Mouse (Mus musculus): ENCODE data around the gene Wdr91. TPM values are rescaled to one million over a fixed set of nuclear protein-coding genes. Genes with fewer than 3 reads are reported as not detected.

The Wdr91 gene
- polyA plus RNA-seq, 1 experiment from 2014 or later, result 17.2 TPM

DNA sequence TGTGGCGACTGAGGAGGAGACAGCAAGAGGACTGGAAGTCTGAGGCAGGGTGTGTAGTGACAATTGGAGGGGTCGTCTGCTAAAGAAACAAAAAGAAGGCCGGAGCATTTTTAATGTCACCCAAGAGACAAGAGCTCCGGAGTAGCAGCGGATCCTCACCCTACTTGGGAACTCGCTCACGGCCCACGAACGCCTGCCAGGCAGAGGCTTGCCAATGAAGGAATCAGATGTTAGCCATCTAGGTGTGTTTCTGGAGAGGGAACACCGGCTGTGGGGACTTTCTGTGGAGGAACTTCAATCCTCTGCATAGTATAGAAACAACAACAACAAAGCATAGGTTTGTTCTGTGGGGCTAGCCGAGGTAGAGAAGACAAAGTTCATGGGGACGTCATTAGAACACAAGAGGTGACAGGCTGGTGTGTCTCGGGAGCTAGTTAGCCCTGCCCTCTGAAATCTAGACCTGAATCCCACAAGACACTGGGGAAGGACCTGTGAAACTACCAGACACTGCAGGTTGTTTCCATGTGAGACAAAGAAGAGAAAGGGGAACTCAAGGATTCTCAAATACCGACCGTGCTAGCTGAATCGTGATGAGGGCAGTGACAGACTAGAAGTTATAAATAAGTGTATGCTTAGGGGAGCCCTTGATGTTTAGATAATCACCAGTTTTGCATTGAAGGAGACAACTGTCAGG, 43.2 kb downstream of the Wdr91 start:
- Histone ChIP-seq H3K9me3 (no peaks in the 10 kb centered on the region), H3K27me3 (no peaks in the 10 kb centered on the region), H3K4me1 (peaks cover 78% of the 10 kb centered on the region), H3K4me3 (no peak overlapping the region), H3K9ac (no peak overlapping the region), H3K36me3 (no peaks in the 10 kb centered on the region), H3K27ac (0 out of 2 replicates have a peak overlapping the region, but pooled peaks have one; percentile 86), H3K4me2 (no peak overlapping the region)
- no peak for ATAC-seq (ENCODE audit: borderline replicate concordance, extremely low read depth, low FRiP score, low TSS enrichment)
- 74% methylated on average over 16 of the region's 16 CpGs for WGBS

DNA sequence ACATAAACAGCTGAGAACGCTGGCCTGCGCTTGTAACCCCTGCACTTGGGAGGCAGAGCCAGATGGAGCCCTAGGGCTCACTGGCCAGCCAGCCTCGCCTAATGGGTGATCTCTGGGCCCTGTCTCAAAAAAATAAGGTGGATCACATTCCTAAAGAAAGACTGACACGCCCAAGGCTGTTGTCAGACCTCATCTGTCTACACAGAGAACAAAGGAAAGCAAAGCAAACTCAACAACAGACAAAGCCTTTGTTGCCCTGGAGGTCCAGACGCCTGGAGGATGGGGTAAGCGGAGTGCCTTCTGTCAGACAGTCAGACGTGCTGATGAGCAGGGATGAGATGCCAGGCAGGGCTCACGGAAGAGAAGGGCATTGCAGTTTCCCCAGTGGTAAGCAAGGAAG, 43.9 kb downstream of the Wdr91 start:
- peak overlapping the region; percentile 86; the same call in 1 of the 2 replicates for H3K27ac ChIP-seq
- H3K4me2 ChIP-seq, result no peak overlapping the region
- ATAC-seq (ENCODE audit: borderline replicate concordance, extremely low read depth, low FRiP score, low TSS enrichment), result no peak
- H3K9ac ChIP-seq, result no peak overlapping the region
- peaks cover 78% of the 10 kb centered on the region for H3K4me1 ChIP-seq
- 61% methylated on average over 8 of the region's 8 CpGs for WGBS
- H3K36me3 ChIP-seq, result no peaks in the 10 kb centered on the region
- H3K4me3 ChIP-seq, result no peak overlapping the region
- H3K9me3 ChIP-seq, result no peaks in the 10 kb centered on the region
- H3K27me3 ChIP-seq, result no peaks in the 10 kb centered on the region

DNA sequence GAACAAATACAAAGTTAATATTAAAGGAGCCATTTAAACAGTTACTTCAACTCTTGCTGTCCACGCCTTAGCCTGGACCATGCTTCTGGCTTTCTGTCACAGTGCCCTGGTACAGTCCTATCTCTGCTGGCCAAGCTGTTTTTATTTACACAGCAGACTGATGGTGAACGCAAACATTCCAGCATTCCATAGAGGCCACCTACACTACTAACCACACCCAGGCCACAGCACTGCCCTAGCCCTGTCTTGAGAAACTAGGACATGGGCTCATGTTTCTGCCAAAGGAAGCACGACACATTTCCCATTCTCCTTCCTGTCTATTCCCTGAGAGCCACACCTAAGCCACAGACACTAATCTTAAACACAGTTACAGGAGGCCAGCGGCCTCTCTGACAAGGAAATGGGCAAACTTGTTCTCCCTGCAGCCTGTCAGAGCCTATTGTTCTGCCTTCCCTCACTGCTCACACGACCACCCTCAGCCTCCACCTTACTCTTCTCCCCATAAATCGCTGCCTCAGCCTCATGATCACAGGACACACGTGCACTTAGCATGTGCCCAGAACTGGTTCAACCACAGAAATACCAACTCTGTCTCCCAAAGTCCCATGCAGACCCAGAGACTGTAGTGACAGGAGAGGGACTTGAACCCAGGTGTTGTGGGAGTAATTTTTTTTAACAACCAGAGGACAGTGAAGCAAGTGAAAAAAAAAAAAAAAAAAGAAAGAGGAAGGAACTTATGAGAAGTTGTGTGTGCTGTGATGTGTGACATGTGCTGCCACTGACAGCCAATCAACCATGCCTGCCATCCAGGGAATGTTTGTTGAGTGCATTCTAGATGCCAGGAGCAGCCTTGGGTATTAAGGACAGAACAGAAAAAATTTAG, 44.7 kb downstream of the Wdr91 start:
- ATAC-seq (ENCODE audit: borderline replicate concordance, extremely low read depth, low FRiP score, low TSS enrichment), result peak; percentile 73
- WGBS, result 30% methylated on average over 7 of the region's 7 CpGs
- H3K36me3 ChIP-seq, result no peaks in the 10 kb centered on the region
- no peak overlapping the region for H3K9ac ChIP-seq
- no peaks in the 10 kb centered on the region for H3K27me3 ChIP-seq
- no peak overlapping the region for H3K4me3 ChIP-seq
- no peak overlapping the region; the same call in 1 of the 2 replicates for H3K4me2 ChIP-seq
- H3K4me1 ChIP-seq, result peaks cover 74% of the 10 kb centered on the region
- H3K9me3 ChIP-seq, result no peaks in the 10 kb centered on the region
- peak overlapping the region; percentile 86 for H3K27ac ChIP-seq

DNA sequence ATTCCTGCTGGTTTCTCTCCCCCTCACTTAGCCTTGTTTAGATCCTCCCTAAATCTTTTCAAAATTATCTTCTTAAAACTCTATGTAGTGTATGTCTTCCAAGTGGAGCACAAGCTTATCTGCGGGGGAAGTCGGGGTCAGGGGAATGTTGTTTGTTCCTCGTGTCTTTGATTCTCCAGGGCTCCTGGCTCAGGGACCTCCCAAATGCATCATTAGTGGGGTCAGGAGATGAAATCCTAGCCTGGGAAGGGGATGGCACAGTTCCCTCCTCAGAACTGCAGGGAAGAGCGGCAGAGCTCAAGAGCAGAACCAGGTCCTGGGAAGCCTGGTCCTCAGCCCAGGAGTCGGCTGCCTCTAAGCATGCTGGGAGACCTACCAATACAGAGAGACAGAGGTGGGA, 45.5 kb downstream of the Wdr91 start:
- H3K9me3 ChIP-seq, result no peaks in the 10 kb centered on the region
- H3K4me3 ChIP-seq, result no peak overlapping the region
- no peaks in the 10 kb centered on the region for H3K36me3 ChIP-seq
- H3K27ac ChIP-seq, result peak overlapping the region; percentile 86
- WGBS, result 20% methylated on average over 5 of the region's 5 CpGs
- H3K4me1 ChIP-seq, result peaks cover 67% of the 10 kb centered on the region
- H3K27me3 ChIP-seq, result no peaks in the 10 kb centered on the region
- no peak overlapping the region for H3K4me2 ChIP-seq
- peak; percentile 21; the same call in 1 of the 2 replicates for ATAC-seq (ENCODE audit: borderline replicate concordance, extremely low read depth, low FRiP score, low TSS enrichment)
- no peak overlapping the region for H3K9ac ChIP-seq

DNA sequence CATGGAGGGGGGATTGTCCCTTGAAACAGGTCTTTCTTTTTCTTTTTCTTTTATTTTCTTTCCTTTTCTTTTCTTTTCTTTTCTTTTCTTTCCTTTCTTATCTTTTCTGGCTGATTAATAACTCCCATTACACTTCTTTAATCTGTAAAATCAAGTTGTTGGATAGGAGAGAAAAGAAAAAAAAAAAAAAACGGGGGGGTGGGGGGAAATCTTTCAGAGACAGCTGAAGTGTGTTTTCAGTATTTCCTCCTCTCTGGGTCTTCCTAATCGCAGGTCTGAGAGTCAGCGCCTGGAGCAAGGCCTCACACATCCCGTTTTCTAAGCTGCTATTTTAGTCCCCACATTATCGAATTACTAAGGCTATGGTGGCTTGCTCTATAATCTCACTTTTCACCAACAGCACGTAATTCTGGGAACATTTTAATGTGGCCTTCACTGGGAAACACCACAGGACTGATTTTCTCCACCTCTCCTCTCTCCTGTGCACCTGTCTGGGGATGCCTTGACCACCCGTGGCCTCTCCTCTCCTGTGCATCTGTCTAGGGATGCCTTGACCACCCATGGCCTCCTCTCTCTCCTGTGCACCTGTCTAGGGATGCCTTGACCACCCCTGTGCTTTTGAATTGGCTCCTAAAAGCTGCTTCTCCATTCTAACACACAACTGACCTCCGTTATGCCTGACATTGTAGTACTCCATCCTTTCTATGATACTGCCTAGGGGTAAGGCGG, 46.7 kb downstream of the Wdr91 start:
- 65% methylated on average over 9 of the region's 9 CpGs for WGBS
- peaks cover 54% of the 10 kb centered on the region for H3K4me1 ChIP-seq
- no peak for ATAC-seq (ENCODE audit: borderline replicate concordance, extremely low read depth, low FRiP score, low TSS enrichment)
- H3K27me3 ChIP-seq, result no peaks in the 10 kb centered on the region
- peak overlapping the region; percentile 56 for H3K4me2 ChIP-seq
- no peak overlapping the region for H3K9ac ChIP-seq
- no peaks in the 10 kb centered on the region for H3K36me3 ChIP-seq
- H3K27ac ChIP-seq, result peak overlapping the region; percentile 29; the same call in 1 of the 2 replicates
- no peaks in the 10 kb centered on the region for H3K9me3 ChIP-seq
- no peak overlapping the region for H3K4me3 ChIP-seq

DNA sequence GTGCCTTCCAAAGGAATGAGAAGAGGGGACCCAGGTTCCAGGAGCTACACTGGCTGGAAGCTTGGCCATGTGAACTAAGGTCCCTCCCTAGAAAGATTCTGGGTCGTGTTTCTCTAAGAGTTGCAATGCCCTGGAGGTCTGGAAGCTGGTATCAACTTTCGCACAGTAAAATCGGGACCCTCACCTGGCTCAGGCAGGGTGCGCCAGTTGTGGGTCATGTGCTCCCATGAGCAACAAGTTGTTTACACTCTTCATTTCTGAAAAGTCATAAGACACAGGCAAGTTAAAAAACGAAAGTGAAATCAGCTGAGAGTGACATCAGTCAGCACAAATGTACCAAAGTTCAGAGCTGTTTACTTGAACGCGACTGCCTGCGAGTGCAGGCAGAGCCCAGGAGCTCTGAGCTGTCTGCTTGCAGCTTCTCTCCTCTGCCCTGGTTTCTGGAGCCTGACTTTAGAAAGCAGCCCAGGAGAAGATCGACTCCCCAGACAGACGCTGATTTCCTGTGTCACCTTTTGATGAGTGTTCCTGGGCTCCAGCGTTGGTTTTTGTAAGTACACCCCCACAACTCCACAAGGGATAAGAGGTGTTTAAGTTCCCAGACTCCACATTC, 47.8 kb downstream of the Wdr91 start, which contains the start of gene Tmem140:
Gene Tmem140 (plus strand): TSS at position 356 of the 613 bp plus-strand sequence.
- Histone ChIP-seq H3K4me3 (peak within 1 kb of the TSS; percentile 29), H3K9ac (peak within 1 kb of the TSS; percentile 43), H3K27me3 (no peaks in the 10 kb centered on the region), H3K27ac (peak within 1 kb of the TSS; percentile 70), H3K4me2 (peak within 1 kb of the TSS; percentile 56), H3K9me3 (no peaks in the 10 kb centered on the region), H3K4me1 (peaks cover 45% of the 10 kb centered on the region), H3K36me3 (no peaks in the 10 kb centered on the region)
- ATAC-seq (ENCODE audit: borderline replicate concordance, extremely low read depth, low FRiP score, low TSS enrichment), result peak; percentile 15; the same call in 1 of the 2 replicates
- 17% methylated on average over 11 of the region's 11 CpGs for WGBS

DNA sequence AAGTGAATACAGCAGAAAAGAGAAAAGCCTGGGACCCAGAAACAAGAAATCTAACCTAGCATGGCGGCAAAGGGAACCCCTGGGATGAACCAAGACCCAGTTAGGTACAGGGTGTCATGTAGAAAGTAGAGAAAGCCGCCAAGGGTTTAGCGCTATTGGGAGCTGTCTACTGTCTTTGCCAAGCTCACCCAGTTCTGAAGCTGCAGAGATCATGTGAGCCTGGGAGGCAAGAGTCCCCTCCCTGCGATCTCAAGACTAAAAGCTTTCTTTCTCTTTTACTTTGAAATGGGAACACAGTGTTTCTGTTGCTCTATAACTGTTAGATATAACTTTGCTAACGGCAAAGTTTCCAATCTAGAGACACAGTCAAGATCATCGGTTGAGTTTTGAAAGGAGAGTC, 48.3 kb downstream of the Wdr91 start:
- H3K36me3 ChIP-seq, result no peaks in the 10 kb centered on the region
- peak overlapping the region; percentile 56 for H3K4me2 ChIP-seq
- WGBS, result 88% methylated on average over 6 of the region's 6 CpGs
- H3K4me1 ChIP-seq, result peaks cover 43% of the 10 kb centered on the region
- ATAC-seq (ENCODE audit: borderline replicate concordance, extremely low read depth, low FRiP score, low TSS enrichment), result no peak
- no peaks in the 10 kb centered on the region for H3K9me3 ChIP-seq
- H3K27me3 ChIP-seq, result no peaks in the 10 kb centered on the region
- H3K4me3 ChIP-seq, result no peak overlapping the region
- H3K27ac ChIP-seq, result peak overlapping the region; percentile 70
- no peak overlapping the region; the same call in 1 of the 2 replicates for H3K9ac ChIP-seq

DNA sequence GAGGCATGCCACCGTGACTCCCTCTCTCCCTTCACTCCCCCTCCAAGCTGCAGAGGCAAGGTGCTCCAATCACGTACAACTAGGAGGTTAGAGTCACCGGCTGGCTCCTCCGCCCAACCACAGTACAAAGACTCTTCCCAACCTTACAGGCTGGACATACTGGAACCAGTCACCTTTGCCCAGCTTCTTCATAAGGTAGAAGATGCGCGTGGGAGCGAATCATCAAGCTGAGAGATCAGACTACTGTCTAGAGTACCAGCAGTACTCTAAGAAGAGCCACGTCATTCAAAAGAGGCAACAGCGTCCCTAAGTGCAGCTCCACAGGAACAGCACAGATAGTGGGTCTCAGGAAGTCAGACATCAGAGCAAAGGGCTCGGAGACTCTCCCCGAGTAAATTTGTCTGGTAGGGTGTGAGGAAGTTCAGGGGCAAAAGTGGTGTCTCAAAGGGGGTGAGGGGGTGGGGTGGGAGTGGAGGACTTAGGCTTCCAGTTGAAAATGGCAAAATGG, 49.1 kb downstream of the Wdr91 start:
- no peak for ATAC-seq (ENCODE audit: borderline replicate concordance, extremely low read depth, low FRiP score, low TSS enrichment)
- H3K36me3 ChIP-seq, result no peaks in the 10 kb centered on the region
- no peak overlapping the region for H3K27ac ChIP-seq
- no peaks in the 10 kb centered on the region for H3K9me3 ChIP-seq
- no peak overlapping the region for H3K9ac ChIP-seq
- H3K27me3 ChIP-seq, result no peaks in the 10 kb centered on the region
- H3K4me3 ChIP-seq, result no peak overlapping the region
- H3K4me1 ChIP-seq, result peaks cover 35% of the 10 kb centered on the region
- WGBS, result 86% methylated on average over 11 of the region's 11 CpGs
- H3K4me2 ChIP-seq, result no peak overlapping the region

DNA sequence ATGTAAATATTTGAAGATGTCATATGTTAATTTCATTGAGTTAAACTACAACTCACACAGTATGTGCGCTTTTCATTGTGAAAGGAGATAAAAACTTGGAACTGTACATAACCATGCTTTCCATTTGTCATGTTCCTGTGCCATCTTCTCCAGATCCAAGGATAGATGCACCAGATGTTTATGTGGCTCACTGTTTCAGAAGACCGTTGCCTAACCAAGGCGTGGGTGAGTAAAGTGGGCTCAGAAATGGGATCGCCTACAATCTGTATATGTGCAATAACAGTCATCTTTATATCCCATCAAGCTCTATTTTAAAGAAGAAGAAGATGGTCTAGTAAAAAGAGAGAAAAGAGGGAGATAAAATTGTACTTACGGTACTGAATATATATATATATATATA, 78.3 kb downstream of the Wdr91 start:
- 90% methylated on average over 5 of the region's 5 CpGs for WGBS
- Histone ChIP-seq H3K9ac (no peak overlapping the region), H3K27me3 (no peaks in the 10 kb centered on the region), H3K4me2 (no peak overlapping the region), H3K4me3 (no peak overlapping the region), H3K4me1 (0 out of 2 replicates have a peak, but pooled peaks cover 2% of the 10 kb centered on the region), H3K9me3 (no peaks in the 10 kb centered on the region), H3K36me3 (no peaks in the 10 kb centered on the region), H3K27ac (no peak overlapping the region)
- ATAC-seq (ENCODE audit: borderline replicate concordance, extremely low read depth, low FRiP score, low TSS enrichment), result no peak

Data from lung, embryonic 15.5 days (tissue).